Mouse (Mus musculus) embryonic facial prominence, embryonic 12.5 days (tissue): Measurements from ENCODE around the gene Abt1. TPM values are rescaled to one million over a fixed set of nuclear protein-coding genes. Genes with fewer than 3 reads are reported as not detected.
A peak's percentile ranks its signal among the peaks of the same experiment; 100 is the strongest.

Source experiments
- ATAC-seq: fragments of 200-750 bp; cut with Nextera tagmentation; 2 replicates; pipeline ENCODE4 v1.8.0; 2017; ENCODE audit not compliant: insufficient number of reproducible peaks, insufficient read depth, low FRiP score, low TSS enrichment
- H3K27ac ChIP-seq: fragments of 300-500 bp; sonication (generic); 2 replicates; pipeline ENCODE4 v1.5.1; 2016; ENCODE audit warnings: mild to moderate bottlenecking
- H3K27me3 ChIP-seq: fragments of 300-500 bp; sonication (generic); 2 replicates; pipeline ENCODE4 v1.6.1; 2016; ENCODE audit warnings: mild to moderate bottlenecking, moderate library complexity
- H3K36me3 ChIP-seq: fragments of 300-500 bp; sonication (generic); 2 replicates; pipeline ENCODE4 v1.6.1; 2016; ENCODE audit warnings: mild to moderate bottlenecking
- H3K4me1 ChIP-seq: fragments of 300-500 bp; sonication (generic); 2 replicates; pipeline ENCODE4 v1.6.1; 2016
- H3K4me2 ChIP-seq: fragments of 300-500 bp; sonication (generic); replicated peaks from 2 replicates; pipeline ENCODE4 v1.6.1; 2016; ENCODE audit warnings: mild to moderate bottlenecking, moderate library complexity
- H3K4me3 ChIP-seq: fragments of 300-500 bp; sonication (generic); 2 replicates; pipeline ENCODE4 v1.5.1; 2016; ENCODE audit warnings: mild to moderate bottlenecking
- H3K9ac ChIP-seq: fragments of 300-500 bp; sonication (generic); 2 replicates; pipeline ENCODE4 v1.6.1; 2016; ENCODE audit warnings: mild to moderate bottlenecking, moderate library complexity
- H3K9me3 ChIP-seq: fragments of 300-500 bp; sonication (generic); 2 replicates; pipeline ENCODE4 v1.6.1; 2016; ENCODE audit warnings: mild to moderate bottlenecking, moderate library complexity
- WGBS: fragments of 180-500 bp; shearing (Covaris S2); methylation state at CpG from one replicate; pipeline ENCODE4 v1.1.7; 2016; 5-methylcytosine and 5-hydroxymethylcytosine counted together
- polyA plus RNA-seq: library from polyadenylated mRNA; unstranded; fragments of >200 nt; fragmentation: Nextera tagmentation; extraction: Ambion mirVana; gene quantifications from 2 replicates; pipeline ENCODE4 v1.2.1, GENCODE M21; 2016

Abt1 gene
- polyA plus RNA-seq, 1 experiment from 2014 or later = 12.9 TPM

DNA sequence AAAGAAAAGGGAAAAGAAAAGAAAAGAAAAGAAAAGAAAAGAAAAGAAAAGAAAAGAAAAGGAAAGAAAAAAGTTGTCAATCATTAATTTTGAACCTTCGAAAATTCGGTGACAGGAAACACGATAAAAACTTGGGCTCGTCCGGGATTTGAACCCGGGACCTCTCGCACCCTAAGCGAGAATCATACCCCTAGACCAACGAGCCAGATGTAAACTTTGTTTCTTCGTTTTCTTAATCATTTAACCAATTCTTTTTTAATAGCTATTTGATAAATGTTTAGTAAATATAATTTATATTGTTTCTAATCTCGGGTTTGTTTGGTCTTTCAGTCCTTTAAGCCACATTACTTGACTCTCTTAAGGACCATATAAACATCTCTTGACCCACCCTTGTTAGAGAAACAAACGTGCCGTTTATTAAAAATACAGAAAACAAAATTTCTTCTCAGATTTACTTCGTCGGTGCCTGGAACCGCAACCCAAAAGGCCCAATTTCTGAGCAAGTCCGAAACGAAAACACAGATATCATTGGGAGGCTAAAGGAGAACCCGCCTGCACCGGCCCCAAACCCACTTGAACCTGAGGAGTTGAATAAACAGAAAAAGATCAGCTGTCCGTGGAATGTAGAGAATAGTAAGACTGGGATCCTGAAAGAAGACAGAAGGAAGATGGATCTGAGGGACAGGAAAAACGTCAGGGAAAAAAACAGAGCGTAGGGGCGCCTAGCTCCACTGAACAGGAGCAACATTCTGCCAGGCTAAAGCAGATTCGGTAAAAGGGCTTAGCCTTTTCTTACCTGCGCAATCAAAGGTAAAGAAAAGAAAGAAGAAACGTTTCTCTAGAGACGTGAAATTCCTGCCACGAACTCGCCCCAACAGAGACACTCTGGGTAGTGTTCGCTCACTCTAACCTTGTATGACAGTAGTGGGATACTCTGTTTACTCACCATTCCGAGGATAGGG, 13.5 kb upstream of the Abt1 start:
- Histone ChIP-seq H3K9me3 (no peaks in the 10 kb centered on the region), H3K4me2 (peak overlapping the region; percentile 58), H3K9ac (peak overlapping the region; percentile 53), H3K36me3 (no peaks in the 10 kb centered on the region), H3K27ac (peak overlapping the region; percentile 79), H3K4me1 (0 out of 2 replicates have a peak, but pooled peaks cover 8% of the 10 kb centered on the region), H3K4me3 (peak overlapping the region; percentile 58), H3K27me3 (no peaks in the 10 kb centered on the region)
- no peak for ATAC-seq
- under 1% methylated on average over 32 of the region's 32 CpGs for WGBS

GRCm38 (mm10) chr13:23436231-23436661, 12.6 kb upstream of the Abt1 start:
- Histone ChIP-seq H3K4me2 (peak overlapping the region; percentile 67), H3K9ac (no peak overlapping the region), H3K4me1 (0 out of 2 replicates have a peak, but pooled peaks cover 8% of the 10 kb centered on the region), H3K9me3 (no peaks in the 10 kb centered on the region), H3K27ac (no peak overlapping the region), H3K36me3 (no peaks in the 10 kb centered on the region), H3K27me3 (no peaks in the 10 kb centered on the region), H3K4me3 (peak overlapping the region; percentile 50)
- WGBS = 1% methylated on average over 11 of the region's 11 CpGs
- ATAC-seq = no peak

GRCm38 (mm10) chr13:23435676-23436075, 12.0 kb upstream of the Abt1 start:
- no peaks in the 10 kb centered on the region for H3K36me3 ChIP-seq
- H3K9ac ChIP-seq = peak overlapping the region; percentile 43; the same call in 1 of the 2 replicates
- 0 out of 2 replicates have a peak overlapping the region, but pooled peaks have one; percentile 37 for H3K27ac ChIP-seq
- no peaks in the 10 kb centered on the region for H3K9me3 ChIP-seq
- no peaks in the 10 kb centered on the region for H3K27me3 ChIP-seq
- no peak for ATAC-seq
- H3K4me3 ChIP-seq = peak overlapping the region; percentile 50
- 0 out of 2 replicates have a peak, but pooled peaks cover 8% of the 10 kb centered on the region for H3K4me1 ChIP-seq
- peak overlapping the region; percentile 67 for H3K4me2 ChIP-seq
- 1% methylated on average over 12 of the region's 12 CpGs for WGBS

DNA sequence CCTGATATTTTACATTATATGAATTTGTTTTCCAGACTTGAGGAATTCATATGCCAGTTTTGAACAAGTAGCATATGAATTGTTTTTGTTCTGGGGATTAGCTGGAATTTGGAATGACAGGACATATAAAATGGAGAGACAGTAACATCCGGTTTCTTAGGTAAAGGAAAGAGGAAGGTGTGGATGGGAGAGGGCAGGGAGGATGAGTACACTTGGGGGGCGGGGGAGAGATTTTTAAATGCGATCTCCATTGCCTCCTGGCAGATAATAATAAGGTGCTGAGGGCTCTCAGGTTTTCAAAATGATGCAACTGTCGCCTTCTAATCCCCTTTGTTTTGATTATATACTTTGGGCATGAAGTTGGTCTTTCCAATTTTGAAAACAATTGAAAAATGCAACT, 11.6 kb upstream of the Abt1 start:
- ATAC-seq = no peak
- Histone ChIP-seq H3K4me2 (peak overlapping the region; percentile 67), H3K36me3 (no peaks in the 10 kb centered on the region), H3K4me1 (0 out of 2 replicates have a peak, but pooled peaks cover 8% of the 10 kb centered on the region), H3K4me3 (peak overlapping the region; percentile 50), H3K9ac (peak overlapping the region; percentile 43; the same call in 1 of the 2 replicates), H3K27ac (no peak overlapping the region), H3K27me3 (no peaks in the 10 kb centered on the region), H3K9me3 (no peaks in the 10 kb centered on the region)
- WGBS = 11% methylated on average over 4 of the region's 4 CpGs

DNA sequence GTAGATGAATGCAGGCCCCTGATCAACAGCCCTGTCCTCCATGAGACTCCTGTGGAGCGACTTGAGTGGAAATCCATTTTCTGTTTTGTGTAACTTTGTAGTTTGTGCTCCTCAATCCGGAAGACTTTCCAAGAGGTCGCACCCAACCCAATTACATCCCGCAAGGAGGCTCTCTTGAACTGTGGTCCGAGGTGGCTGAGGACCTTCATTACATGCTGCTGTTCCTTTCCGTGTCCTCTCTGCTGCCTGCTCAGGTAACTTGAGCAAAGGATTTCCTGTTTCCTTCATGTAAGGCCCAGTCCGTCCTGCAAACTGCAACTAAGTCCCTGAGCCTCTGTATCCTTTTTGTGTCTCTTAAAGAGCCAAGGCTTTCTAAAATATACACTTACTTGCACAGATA, 10.8 kb upstream of the Abt1 start:
- no peak overlapping the region for H3K9ac ChIP-seq

GRCm38 (mm10) chr13:23433801-23434200, 10.1 kb upstream of the Abt1 start:
- Histone ChIP-seq H3K4me2 (peak overlapping the region; percentile 46; the same call in 1 of the 2 replicates), H3K36me3 (no peaks in the 10 kb centered on the region), H3K27ac (no peak overlapping the region), H3K4me3 (no peak overlapping the region), H3K4me1 (peaks cover 16% of the 10 kb centered on the region), H3K9ac (no peak overlapping the region), H3K27me3 (no peaks in the 10 kb centered on the region), H3K9me3 (no peaks in the 10 kb centered on the region)
- no peak for ATAC-seq
- WGBS = 53% methylated on average over 5 of the region's 5 CpGs

More for the DNA sequence above, 10.8 kb upstream of the Abt1 start:
- Histone ChIP-seq H3K4me3 (0 out of 2 replicates have a peak overlapping the region, but pooled peaks have one; percentile 7), H3K9me3 (no peaks in the 10 kb centered on the region), H3K4me1 (peaks cover 12% of the 10 kb centered on the region), H3K36me3 (no peaks in the 10 kb centered on the region), H3K27me3 (no peaks in the 10 kb centered on the region), H3K4me2 (peak overlapping the region; percentile 67), H3K27ac (no peak overlapping the region)
- 10% methylated on average over 7 of the region's 7 CpGs for WGBS
- ATAC-seq = no peak

DNA sequence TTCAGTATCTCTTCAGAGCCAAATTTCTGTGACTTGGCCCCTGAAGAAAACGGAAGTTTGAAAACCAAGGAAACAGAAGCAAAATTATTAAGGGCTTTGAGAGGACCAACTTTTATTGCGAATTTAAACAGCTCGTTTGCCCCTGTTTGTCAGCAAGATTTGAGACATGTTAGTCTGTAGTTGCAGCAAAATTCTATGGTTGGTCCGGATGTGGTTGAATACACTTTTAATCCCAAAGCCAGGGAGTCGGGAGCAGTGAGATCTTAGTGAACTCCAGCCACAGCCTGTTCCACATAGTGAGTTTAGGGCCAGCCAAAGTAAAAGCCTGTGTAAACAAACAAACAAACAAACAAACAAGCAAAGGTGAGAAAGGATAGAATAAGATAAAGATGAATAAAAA, 9.5 kb upstream of the Abt1 start:
- Histone ChIP-seq H3K9ac (no peak overlapping the region), H3K36me3 (no peaks in the 10 kb centered on the region), H3K9me3 (no peaks in the 10 kb centered on the region), H3K4me1 (peaks cover 16% of the 10 kb centered on the region), H3K27ac (peak overlapping the region; percentile 57; the same call in 1 of the 2 replicates), H3K4me3 (peak overlapping the region; percentile 44), H3K4me2 (peak overlapping the region; percentile 46), H3K27me3 (no peaks in the 10 kb centered on the region)
- 11% methylated on average over 5 of the region's 5 CpGs for WGBS
- no peak for ATAC-seq

DNA sequence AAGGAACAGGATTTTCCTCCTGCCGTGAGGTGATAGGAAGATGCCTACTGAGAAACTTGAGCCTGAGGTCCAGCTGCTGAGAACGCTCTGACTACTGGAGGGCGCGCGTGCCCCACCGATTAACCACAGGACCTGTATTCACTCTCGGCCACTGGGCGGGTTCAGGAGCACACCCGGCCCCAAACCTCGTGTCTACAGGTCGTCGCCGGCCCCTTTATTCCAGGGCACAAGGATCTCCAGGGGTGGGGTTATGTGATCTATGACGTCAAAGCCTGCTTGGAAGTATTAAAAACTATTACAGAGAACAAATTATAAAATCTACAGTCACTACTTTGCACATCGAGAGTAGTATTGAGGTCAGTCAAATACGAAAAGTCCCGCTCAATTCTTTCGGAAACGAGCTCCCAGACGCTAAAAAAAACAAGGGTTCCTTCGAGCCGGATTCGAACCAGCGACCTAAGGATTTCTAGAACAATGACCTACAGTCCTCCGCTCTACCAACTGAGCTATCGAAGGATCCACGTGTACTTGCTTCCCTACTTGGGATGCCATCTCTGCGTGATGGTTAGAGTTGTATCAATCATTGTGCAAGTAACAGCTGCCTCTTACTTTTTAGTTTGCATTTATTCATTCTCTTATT, 9.0 kb upstream of the Abt1 start:
- under 1% methylated on average over 28 of the region's 28 CpGs for WGBS
- Histone ChIP-seq H3K9me3 (no peaks in the 10 kb centered on the region), H3K4me3 (peak overlapping the region; percentile 44), H3K4me1 (peaks cover 16% of the 10 kb centered on the region), H3K4me2 (peak overlapping the region; percentile 46), H3K36me3 (no peaks in the 10 kb centered on the region), H3K27me3 (no peaks in the 10 kb centered on the region), H3K27ac (peak overlapping the region; percentile 73), H3K9ac (no peak overlapping the region; the same call in 1 of the 2 replicates)
- peak; percentile 92 for ATAC-seq

GRCm38 (mm10) chr13:23431351-23431771, 7.7 kb upstream of the Abt1 start:
- 1% methylated on average over 15 of the region's 15 CpGs for WGBS
- Histone ChIP-seq H3K9me3 (no peaks in the 10 kb centered on the region), H3K9ac (peak overlapping the region; percentile 56; the same call in 1 of the 2 replicates), H3K4me2 (peak overlapping the region; percentile 46), H3K4me1 (peaks cover 16% of the 10 kb centered on the region), H3K4me3 (peak overlapping the region; percentile 44), H3K27ac (peak overlapping the region; percentile 94), H3K27me3 (no peaks in the 10 kb centered on the region), H3K36me3 (no peaks in the 10 kb centered on the region)
- ATAC-seq = peak; percentile 66

- peaks cover 16% of the 10 kb centered on the region for H3K4me1 ChIP-seq
- peak overlapping the region; percentile 94 for H3K27ac ChIP-seq
- H3K4me3 ChIP-seq = peak overlapping the region; percentile 44
- H3K27me3 ChIP-seq = no peaks in the 10 kb centered on the region
- H3K36me3 ChIP-seq = no peaks in the 10 kb centered on the region
- no peaks in the 10 kb centered on the region for H3K9me3 ChIP-seq
- H3K4me2 ChIP-seq = peak overlapping the region; percentile 46
- peak overlapping the region; percentile 56 for H3K9ac ChIP-seq
- peak; percentile 44; the same call in 1 of the 2 replicates for ATAC-seq
- under 1% methylated on average over 17 of the region's 17 CpGs for WGBS
These were observed 7.1 kb upstream of the Abt1 start for GRCm38 (mm10) chr13:23430734-23431133.

GRCm38 (mm10) chr13:23429771-23430380, 6.2 kb upstream of the Abt1 start:
- no peak for ATAC-seq
- Histone ChIP-seq H3K4me1 (peaks cover 19% of the 10 kb centered on the region), H3K27me3 (no peaks in the 10 kb centered on the region), H3K9me3 (no peaks in the 10 kb centered on the region), H3K9ac (peak overlapping the region; percentile 56), H3K4me2 (peak overlapping the region; percentile 46), H3K27ac (peak overlapping the region; percentile 94), H3K4me3 (peak overlapping the region; percentile 44), H3K36me3 (no peaks in the 10 kb centered on the region)
- WGBS = 39% methylated on average over 10 of the region's 10 CpGs
